Mouse (Mus musculus): ENCODE measurements at regions not wholly inside any gene's neighbourhood (a gene's known extent, or its start where the extent isn't known, plus 50 kb on each side); places are given as distances from the start of the nearest gene placed in this dataset.

GRCm38 (mm10) chr13:44238308-44238707 lies 453.7 kb downstream of the Cd83 start:
- TF ChIP-seq POLR2A (IDR thresholded peaks at IDR 0.05; ENCODE audit: borderline replicate concordance, insufficient read depth, low read length) (no peak), CTCF (IDR thresholded peaks at IDR 0.05; ENCODE audit: borderline replicate concordance, insufficient read depth, low read depth, low read length) (no peak)

Data from cerebellum, adult 2 months (tissue).